Mouse (Mus musculus) testis, adult 2 months (tissue): ENCODE data around the gene Ispd.

Source experiments
- CTCF ChIP-seq: fragments of 200-500 bp; IDR thresholded peaks from 2 replicates; pipeline ENCODE4 v1.5.1; 2012; ENCODE audit warnings: low read depth, mild to moderate bottlenecking, inconsistent platforms, low read length, moderate library complexity; ENCODE audit not compliant: control insufficient read depth, insufficient read depth, insufficient replicate concordance
- POLR2A ChIP-seq: fragments of 200-500 bp; IDR thresholded peaks from 2 replicates; pipeline ENCODE4 v1.6.1; 2012; ENCODE audit warnings: low read depth, mild to moderate bottlenecking, inconsistent platforms, low read length, moderate library complexity; ENCODE audit not compliant: control insufficient read depth

GRCm38 (mm10) chr12:36481742-36482141 lies 100.5 kb downstream of the Ispd start:
- TF ChIP-seq CTCF = no peak
- TF ChIP-seq POLR2A = no peak
